ENCODE assay signal across 8 mouse cellular contexts in the genomic region with DNA sequence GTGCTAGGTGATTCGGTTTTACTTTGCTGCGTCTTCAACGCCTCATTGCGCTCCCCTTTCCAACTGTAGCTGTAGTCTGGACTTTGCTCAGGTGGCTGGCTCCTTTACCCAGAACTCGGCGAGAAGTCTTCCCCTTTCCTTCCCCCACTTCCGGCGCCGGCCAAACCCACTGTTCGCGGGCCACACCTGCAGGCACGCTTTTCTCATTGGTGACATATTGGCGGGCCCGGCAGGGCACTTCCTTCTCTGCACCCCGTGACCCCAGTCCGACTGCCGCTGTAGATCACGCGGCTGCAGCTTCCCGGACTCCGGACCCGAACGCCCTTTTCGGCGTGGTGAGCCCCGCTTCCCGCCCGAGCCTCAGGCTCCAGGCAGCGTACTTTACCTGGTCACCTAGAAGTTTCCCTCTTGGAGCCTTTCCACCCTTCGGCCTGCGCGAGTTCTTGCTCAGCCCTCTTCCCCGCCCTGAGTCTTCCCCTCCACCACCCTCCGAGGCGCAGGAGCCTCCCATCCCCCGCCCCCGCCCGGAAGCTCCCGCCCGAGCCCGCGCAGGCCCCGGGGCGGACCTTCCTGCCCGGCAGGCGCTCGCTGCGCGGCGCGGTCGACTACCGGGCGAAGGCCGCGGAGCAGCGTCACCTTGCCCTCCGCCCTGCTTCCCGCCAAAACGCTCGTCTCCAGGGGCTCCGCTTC. TPM values are rescaled to one million over a fixed set of nuclear protein-coding genes. Genes with fewer than 3 reads are reported as not detected.
DNase-seq lines count a peak whose midpoint lies in the region.

No protein-coding gene starts in this region.

- peaks cover 97% of the 10 kb centered on the region for H3K79me2 ChIP-seq in macrophage (ENCODE audit: inconsistent target)

- H3K4me3 ChIP-seq in hindbrain, embryonic 10.5 days: peak overlapping the region; percentile 74
- peak overlapping the region; percentile 70 for H3K4me3 ChIP-seq in macrophage (ENCODE audit: inconsistent target)

- peak overlapping the region; percentile 94 for H3K27ac ChIP-seq in hindbrain, embryonic 10.5 days
- H3K27ac ChIP-seq in macrophage: peak overlapping the region; percentile 87

- peaks cover 20% of the 10 kb centered on the region for H3K36me3 ChIP-seq in hindbrain, embryonic 10.5 days
- peaks cover 4% of the 10 kb centered on the region; the same call in 1 of the 2 replicates for H3K36me3 ChIP-seq in macrophage (ENCODE audit: inconsistent target)

- no peaks in the 10 kb centered on the region for H3K9me3 ChIP-seq in hindbrain, embryonic 10.5 days

- no peaks in the 10 kb centered on the region for H3K27me3 ChIP-seq in hindbrain, embryonic 10.5 days (ENCODE audit: insufficient read depth, poor library complexity, severe bottlenecking)

- DNase-seq in R1 (ENCODE audit: low read depth, low spot score): peak; percentile 95
- DNase-seq in cerebellum, adult 9-11 months: peak; percentile 81
- DNase-seq in frontal cortex, adult 2 months (ENCODE audit: extremely low spot score in 1 of 2, low spot score in 1 of 2): peak; percentile 17 to 52
- DNase-seq in hindbrain, embryonic 10.5 days (ENCODE audit: low spot score): peak; percentile 85
- peak; percentile 37 to 57 for DNase-seq in layer of hippocampus, postnatal 14 days (ENCODE audit: low spot score in 2 of 2)
- DNase-seq in retina, postnatal 1 day: peak; percentile 87
- DNase-seq in thymus, postnatal 4 days: peak; percentile 89

- peaks cover 50% of the 10 kb centered on the region for H3K4me1 ChIP-seq in hindbrain, embryonic 10.5 days (replicated peaks)

- under 1% methylated on average over 62 of the region's 62 CpGs for WGBS in hindbrain, embryonic 10.5 days
- WGBS in macrophage (ENCODE audit: missing documents): under 1% methylated on average over 56 of the region's 62 CpGs

RNA-seq across cellular contexts. Expression of a gene that starts 16.8 kb away (rescaled TPM):
- polyA plus RNA-seq in frontal cortex, adult 2 months (2012; rRNA removed): 121 and 126 TPM in 2 replicates
- polyA plus RNA-seq in hindbrain, embryonic 10.5 days (2016; fragmentation: Nextera tagmentation; extraction: Ambion mirVana): 559 and 788 TPM in 2 replicates
- total RNA-seq in layer of hippocampus, postnatal 14 days (2021): 100 to 1,000 TPM; 140 to 154 TPM
- total RNA-seq in macrophage (2018; cell fraction: chromatin; rRNA removed): 100 to 1,000 TPM in 25 of 26 experiments, 10 to 100 TPM in 1; 89.6 to 241 (median 173) TPM
- 100 to 1,000 TPM; 364 to 516 (median 421) TPM for total RNA-seq in macrophage (2018; cell fraction: cytosol; rRNA removed)
- total RNA-seq in macrophage (2018; cell fraction: nucleus; rRNA removed): 100 to 1,000 TPM; 174 to 339 (median 272) TPM
- 406 to 706 TPM (median 525 TPM) in 3 replicates for polyA plus RNA-seq in macrophage (2018)

RNA-seq across cellular contexts. Expression of a gene that starts 20.6 kb away (rescaled TPM):
- polyA plus RNA-seq in frontal cortex, adult 2 months (2012; rRNA removed): 0.08 TPM in 1 of 2 replicates, not detected in the other
- 2.1 and 2.6 TPM in 2 replicates for polyA plus RNA-seq in hindbrain, embryonic 10.5 days (2016; fragmentation: Nextera tagmentation; extraction: Ambion mirVana)
- total RNA-seq in layer of hippocampus, postnatal 14 days (2021): not detected
- total RNA-seq in macrophage (2018; cell fraction: chromatin; rRNA removed): not detected
- total RNA-seq in macrophage (2018; cell fraction: cytosol; rRNA removed): not detected
- not detected for total RNA-seq in macrophage (2018; cell fraction: nucleus; rRNA removed)
- not detected in 3 replicates for polyA plus RNA-seq in macrophage (2018)

RNA-seq across cellular contexts. Expression of a gene that starts 55.0 kb away (rescaled TPM):
- 24.3 and 26.8 TPM in 2 replicates for polyA plus RNA-seq in frontal cortex, adult 2 months (2012; rRNA removed)
- 9.9 and 12.9 TPM in 2 replicates for polyA plus RNA-seq in hindbrain, embryonic 10.5 days (2016; fragmentation: Nextera tagmentation; extraction: Ambion mirVana)
- total RNA-seq in layer of hippocampus, postnatal 14 days (2021): 10 to 100 TPM; 31.1 to 36.0 TPM
- total RNA-seq in macrophage (2018; cell fraction: chromatin; rRNA removed): 1 to 10 TPM in 2 of 26 experiments, under 1 TPM in 8, not detected in 16; 0.23 to 1.9 (median 0.70) TPM
- total RNA-seq in macrophage (2018; cell fraction: cytosol; rRNA removed): under 1 TPM; 0.10 to 0.65 (median 0.20) TPM
- 1 to 10 TPM in 1 of 26 experiments, under 1 TPM in 10, not detected in 15; 0.17 to 1.2 (median 0.36) TPM for total RNA-seq in macrophage (2018; cell fraction: nucleus; rRNA removed)
- polyA plus RNA-seq in macrophage (2018): 0.40 to 0.84 TPM (median 0.42 TPM) in 3 replicates

Comparison
In these comparisons a context has a peak if more than half of its experiments do, and no peak if none do; other contexts are left out.
1. Peak in every context shown above with its lines: DNase-seq, H3K4me3 ChIP-seq and H3K27ac ChIP-seq.
2. DNase-seq: peak in every context shown above with its lines; median percentile 95 in R1; 89 in thymus, postnatal 4 days; 87 in retina, postnatal 1 day; 85 in hindbrain, embryonic 10.5 days; 81 in cerebellum, adult 9-11 months; 47 in layer of hippocampus, postnatal 14 days; 34 in frontal cortex, adult 2 months.